Mouse (Mus musculus) T-cell, adult 66 days (primary cell): ENCODE data around the gene Herc1. TPM values are rescaled to one million over a fixed set of nuclear protein-coding genes. Genes with fewer than 3 reads are reported as not detected.

Experiments
- total RNA-seq, 2 experiments: library from RNA; stranded (reverse); gene quantifications; 3 replicates in 1 of 2; 4 replicates in 1 of 2; pipeline ENCODE4 v1.2.4; 2023

The Herc1 gene
- 100 to 1,000 TPM; 110 to 120 TPM for total RNA-seq

DNA sequence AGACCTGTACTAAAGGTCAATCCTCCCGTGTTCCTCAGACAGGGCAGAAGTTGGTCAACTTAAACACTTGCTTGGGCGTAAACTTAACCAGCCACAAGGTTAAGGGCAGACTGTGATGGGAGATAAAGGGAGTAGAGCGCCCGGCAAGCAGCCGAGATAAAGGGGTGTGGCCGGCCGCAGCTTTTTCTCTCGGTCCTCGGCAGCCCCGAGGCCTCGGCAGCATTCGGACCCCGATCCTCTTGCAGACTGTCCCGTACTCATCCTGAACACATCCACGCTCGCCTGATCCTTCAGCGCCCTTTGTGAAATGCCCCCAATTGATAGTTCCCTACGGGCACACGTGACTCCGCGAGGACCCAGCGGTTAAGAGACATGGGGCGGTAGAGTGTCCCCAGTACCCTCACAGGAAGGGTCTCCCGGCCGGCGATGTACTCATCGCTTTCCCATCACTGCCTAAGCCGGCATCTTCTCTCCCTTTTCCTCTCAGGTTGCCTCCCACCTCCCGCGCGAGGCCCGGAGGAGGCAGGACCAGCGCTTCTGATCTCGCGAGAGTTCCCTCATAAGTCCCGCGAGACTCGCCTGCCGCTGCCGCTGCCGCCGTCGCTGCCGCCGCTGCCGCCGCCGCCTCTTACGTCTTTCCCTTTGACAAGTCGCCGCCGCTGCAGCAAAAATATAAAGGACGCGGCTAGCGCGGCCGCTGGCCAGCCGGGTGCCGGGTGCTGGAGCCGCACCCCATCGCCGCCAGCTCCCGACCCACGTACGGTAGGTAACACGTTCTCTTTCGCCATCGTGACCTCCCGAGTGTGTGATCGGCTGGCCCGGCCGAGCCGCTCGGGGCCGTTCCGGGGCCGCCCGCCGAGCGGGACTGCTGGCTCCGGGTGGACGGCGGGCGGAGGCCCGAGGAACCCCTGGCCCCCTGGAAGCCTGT is at the start of gene Herc1:
Herc1 (plus strand) TSS at position 591 of the 928 bp plus-strand sequence.

DNA sequence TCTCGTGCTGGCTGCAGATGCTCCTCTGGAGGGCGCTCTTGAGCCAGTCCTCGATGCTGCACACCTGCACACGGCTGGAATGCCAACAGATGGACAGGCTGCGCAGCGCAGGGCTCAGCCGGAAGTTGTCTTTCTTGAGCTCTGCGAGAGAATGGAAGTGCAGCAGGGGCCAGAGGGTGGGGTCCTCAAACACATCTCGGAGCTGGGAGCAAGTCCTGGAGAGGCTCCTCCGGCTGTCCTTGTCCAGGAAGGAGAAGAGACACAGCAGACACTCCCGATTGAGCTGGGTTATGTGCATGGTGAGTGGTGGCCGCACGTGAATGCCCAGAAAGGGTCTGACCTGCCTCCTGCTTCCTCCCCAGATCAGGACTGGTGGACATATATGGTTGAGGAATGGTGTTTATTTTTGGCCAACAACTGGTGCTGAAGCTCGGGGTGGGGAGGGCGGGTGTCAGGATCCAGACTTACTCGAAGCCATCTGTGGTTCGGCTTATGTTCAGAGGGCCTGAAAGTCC is 164.1 kb downstream of the Herc1 start, which contains the start of gene Fbxl22:
Fbxl22 (minus strand) TSS at position 338 of the 515 bp plus-strand sequence.

Other genes starting within 250 kb of the Herc1 start
- gene Snx1, start 223.9 kb upstream of the Herc1 start, total RNA-seq = 10 to 100 TPM; 83.1 to 95.8 TPM
- gene Ciao2a, start 223.8 kb upstream of the Herc1 start, total RNA-seq = 10 to 100 TPM; 45.9 to 47.7 TPM
- under 1 TPM; 0.67 to 0.95 TPM for gene Dapk2, start 192.2 kb upstream of the Herc1 start, total RNA-seq
- 10 to 100 TPM; 17.9 to 18.8 TPM for gene Fbxl22, start 164.1 kb downstream of the Herc1 start, total RNA-seq
- 100 to 1,000 TPM; 165 to 167 TPM for gene Usp3, start 242.7 kb downstream of the Herc1 start, total RNA-seq